Mouse (Mus musculus) macrophage (primary cell): ENCODE data around the gene Ptpn3. TPM values are rescaled to one million over a fixed set of nuclear protein-coding genes. Genes with fewer than 3 reads are reported as not detected.

Source experiments
- H3K27ac ChIP-seq: fragments of 350-480 bp; formaldehyde crosslinking; 2 replicates; pipeline ENCODE4 v1.9.0; 2021
- H3K36me3 ChIP-seq: fragments of 350-480 bp; formaldehyde crosslinking; 2 replicates; pipeline ENCODE4 v1.9.0; 2021; ENCODE audit errors: inconsistent target
- H3K4me3 ChIP-seq: fragments of 350-480 bp; formaldehyde crosslinking; 2 replicates; pipeline ENCODE4 v1.9.0; 2021; ENCODE audit errors: inconsistent target
- H3K79me2 ChIP-seq: fragments of 350-480 bp; formaldehyde crosslinking; 2 replicates; pipeline ENCODE4 v1.9.0; 2021; ENCODE audit errors: inconsistent target
- WGBS: methylation state at CpG from one replicate; pipeline ENCODE4 v1.1.7; 2026; ENCODE audit warnings: inconsistent platforms; ENCODE audit not compliant: missing documents; 5-methylcytosine and 5-hydroxymethylcytosine counted together
- polyA plus RNA-seq: library from polyadenylated mRNA; stranded (reverse); fragments of 250-400 nt; gene quantifications from 3 replicates; pipeline ENCODE4 v1.2.4, GENCODE M21; 2018; ENCODE audit warnings: inconsistent platforms

The Ptpn3 gene
- polyA plus RNA-seq, 1 experiment from 2014 or later: 0.09 TPM

DNA sequence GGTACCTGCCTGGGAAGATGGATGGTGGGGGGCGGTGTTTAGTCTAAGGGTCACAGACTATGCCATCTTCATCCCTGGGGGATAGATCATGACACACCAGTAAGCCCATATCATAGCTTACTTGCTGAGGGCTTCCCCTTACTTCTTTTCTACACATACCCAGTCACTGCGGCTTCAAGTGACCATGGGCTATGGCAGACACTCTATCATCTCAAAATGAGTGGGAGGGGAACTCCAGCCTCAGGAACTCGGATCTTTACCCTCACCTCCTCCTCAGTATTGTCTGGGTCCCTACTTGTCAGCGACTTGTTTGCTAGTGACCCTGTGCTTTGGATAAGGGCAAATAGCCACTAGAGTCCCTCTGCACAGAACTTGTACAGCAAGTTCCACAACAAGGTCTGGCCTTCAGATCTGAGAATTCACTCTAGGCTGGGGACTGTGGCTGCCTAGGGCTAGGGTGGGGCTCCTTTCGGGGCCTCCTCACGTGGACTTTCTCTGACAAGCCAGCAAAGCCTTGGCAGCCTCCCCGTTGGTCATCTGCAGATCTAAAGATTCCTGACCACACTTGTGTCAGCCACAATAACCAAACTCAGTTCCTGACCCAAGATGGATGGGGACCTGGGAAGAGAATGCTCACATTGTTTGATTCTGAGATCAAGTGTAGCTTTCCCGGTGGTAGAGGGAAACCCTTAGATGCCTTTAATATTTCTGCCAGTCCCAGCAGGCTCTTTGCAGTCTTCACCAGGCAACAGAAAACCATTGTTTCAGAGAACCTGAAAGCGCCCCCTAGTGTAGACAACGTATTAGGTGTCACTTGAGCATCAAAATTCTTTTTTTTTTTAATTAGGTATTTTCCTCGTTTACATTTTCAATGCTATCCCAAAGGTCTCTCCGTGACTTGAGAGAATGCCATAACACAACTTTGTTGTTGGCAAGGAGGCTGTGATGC, 134.4 kb downstream of the Ptpn3 start:
- H3K27ac ChIP-seq: no peak overlapping the region
- no peaks in the 10 kb centered on the region for H3K36me3 ChIP-seq
- no peak overlapping the region for H3K4me3 ChIP-seq
- 53% methylated on average over 12 of the region's 12 CpGs for WGBS
- no peaks in the 10 kb centered on the region for H3K79me2 ChIP-seq

DNA sequence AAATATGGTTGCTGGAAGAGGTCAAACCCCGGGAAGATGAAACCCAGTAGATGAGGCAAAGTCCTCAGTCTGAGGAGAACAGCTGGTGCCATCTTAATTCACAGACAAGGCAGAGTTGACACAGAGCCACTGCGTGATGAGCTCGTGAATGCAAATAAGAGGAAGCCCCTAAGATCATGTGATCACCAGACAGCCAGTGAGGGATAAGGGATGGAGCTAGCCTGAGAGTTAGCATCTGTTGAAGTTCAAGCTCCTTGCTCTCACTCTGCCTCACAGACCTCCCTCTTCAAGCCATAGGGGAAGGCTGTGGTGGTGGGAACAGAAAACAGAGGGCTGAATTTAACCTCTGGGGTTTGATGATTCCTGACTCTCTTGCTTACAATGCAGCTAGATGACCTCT, 136.0 kb downstream of the Ptpn3 start:
- 62% methylated on average over 3 of the region's 3 CpGs for WGBS
- Histone ChIP-seq H3K4me3 (no peak overlapping the region), H3K36me3 (no peaks in the 10 kb centered on the region), H3K79me2 (no peaks in the 10 kb centered on the region), H3K27ac (no peak overlapping the region)

DNA sequence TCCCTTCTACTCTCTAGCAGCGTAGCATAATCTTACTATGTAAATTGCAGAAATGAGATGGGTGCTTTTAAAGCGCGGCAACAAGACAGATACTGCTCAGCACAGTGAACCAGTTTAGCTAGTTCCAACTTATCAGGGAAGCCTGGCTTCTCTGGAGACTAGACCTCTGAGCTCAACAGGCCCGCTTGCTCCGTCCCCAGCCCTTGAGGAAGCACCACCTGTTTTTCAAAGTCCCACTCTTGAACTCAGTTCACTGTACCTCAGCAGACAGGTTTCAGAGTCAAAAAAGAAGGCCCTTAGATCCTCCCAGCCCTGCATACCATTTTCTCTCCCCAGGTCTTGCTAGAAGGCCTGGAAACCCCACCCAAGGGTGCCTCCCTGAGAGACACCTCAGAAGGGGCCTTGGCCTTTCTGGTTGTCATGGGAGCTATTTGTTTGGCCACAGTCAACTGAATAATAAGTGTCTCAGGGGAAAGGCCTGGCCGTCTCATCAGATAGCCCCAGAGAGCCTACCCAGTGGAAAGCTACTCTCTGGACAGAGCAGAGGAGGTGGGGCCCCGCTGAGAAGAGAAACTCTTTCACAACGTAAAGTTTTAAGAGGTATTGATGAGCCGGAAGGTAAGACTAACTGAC, 136.9 kb downstream of the Ptpn3 start:
- H3K27ac ChIP-seq: no peak overlapping the region
- 92% methylated on average over 9 of the region's 9 CpGs for WGBS

DNA sequence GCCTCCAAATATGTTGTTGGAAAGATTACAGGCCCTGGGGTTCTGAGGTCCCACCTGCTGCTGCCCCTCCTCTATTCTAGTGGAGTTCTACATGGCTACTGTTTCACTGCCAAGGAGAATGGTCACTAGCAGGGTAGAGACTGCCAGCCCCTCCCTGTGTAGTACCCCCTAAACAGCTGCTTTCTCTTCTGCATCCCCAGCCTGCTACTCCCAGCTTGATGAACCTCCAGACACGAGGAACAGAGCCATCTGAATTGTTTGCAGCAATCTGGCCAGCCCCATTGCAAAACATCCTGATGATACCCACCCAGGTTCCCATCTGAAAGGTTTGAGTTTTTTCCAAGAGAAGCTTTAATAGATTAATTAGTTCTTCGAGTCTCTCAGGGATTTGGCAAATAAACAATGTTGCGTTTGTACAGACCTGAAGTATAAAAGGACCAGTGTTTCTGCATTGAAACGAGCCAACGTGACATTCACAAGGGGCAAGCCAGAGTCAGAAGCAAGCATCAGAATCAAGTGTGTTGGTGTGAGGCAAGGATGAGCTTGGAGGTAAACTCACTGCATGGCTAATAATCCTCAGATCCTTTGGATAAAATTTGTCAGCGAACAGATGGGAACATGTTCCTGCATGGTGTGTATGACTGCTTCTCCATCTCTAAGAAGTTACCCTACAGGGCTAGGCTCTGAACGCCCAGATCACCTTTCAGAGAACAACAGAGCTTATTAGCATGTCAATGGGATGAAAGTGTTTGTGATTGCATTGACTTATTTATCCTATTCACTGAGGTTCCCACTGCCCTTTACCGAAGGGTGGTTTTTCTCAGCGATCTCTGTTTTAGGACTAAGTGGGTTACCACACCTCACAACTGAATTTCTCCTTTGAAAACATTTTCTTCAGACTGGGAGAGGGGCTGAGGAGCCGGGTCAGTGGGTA, 138.6 kb downstream of the Ptpn3 start:
- no peak overlapping the region for H3K27ac ChIP-seq

More for the DNA sequence above, 136.9 kb downstream of the Ptpn3 start:
- H3K36me3 ChIP-seq: no peaks in the 10 kb centered on the region
- no peak overlapping the region for H3K4me3 ChIP-seq
- no peaks in the 10 kb centered on the region for H3K79me2 ChIP-seq

DNA sequence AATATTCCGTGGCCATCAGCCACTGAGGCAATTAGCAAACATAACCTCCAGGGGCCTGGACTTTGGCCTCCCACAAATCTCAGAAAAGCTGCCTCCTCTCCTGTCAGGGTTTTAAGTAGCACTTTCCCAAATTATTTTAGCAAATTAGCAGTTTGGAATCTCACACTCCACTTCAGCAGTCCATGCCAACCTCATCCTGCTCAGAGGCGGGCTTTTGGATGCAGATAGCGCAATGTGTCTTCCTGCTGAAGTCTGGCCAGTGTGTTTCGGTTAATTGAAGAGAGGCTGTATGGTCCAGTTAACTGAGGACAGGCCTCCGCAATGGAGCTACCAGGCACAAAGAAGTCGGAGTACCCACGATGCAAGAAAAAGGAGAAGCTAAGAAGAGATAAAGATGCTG, 141.1 kb downstream of the Ptpn3 start:
- no peak overlapping the region for H3K4me3 ChIP-seq

More for the DNA sequence above, 138.6 kb downstream of the Ptpn3 start:
- H3K4me3 ChIP-seq: no peak overlapping the region
- H3K79me2 ChIP-seq: no peaks in the 10 kb centered on the region
- no peaks in the 10 kb centered on the region for H3K36me3 ChIP-seq
- 69% methylated on average over 10 of the region's 10 CpGs for WGBS

DNA sequence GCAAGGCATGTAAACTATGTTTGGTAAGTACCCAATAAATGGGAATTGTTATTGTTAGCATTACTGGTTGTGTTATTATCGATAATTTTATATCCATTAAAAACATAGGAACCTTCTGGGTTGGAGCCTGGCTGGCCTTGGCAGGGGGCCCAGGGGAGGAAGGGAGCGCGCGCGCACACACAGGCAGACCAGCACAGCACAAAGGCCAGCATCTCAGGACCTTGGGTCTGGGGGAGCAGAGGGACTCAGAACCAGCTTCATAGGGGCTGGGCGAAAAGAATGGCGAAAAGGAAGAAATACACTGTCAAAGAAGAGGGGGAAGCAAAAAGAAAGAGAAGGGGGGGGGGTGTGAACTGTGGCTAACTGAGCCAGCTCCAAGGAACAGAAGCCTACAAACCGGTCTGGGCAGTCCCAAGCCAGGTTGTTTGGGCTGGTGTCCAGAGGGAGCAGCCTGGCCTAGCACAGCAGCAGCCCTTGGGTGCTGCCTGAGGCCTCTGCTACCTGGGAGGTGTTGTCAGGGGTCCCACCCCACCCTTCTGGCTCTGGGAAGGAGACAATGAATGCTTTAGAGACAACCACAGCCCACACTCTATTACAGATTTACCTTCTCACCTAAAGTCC, 145.0 kb downstream of the Ptpn3 start:
- no peaks in the 10 kb centered on the region for H3K79me2 ChIP-seq
- H3K36me3 ChIP-seq: no peaks in the 10 kb centered on the region
- no peak overlapping the region for H3K4me3 ChIP-seq
- WGBS: 90% methylated on average over 6 of the region's 8 CpGs
- no peak overlapping the region for H3K27ac ChIP-seq

More for the DNA sequence above, 141.1 kb downstream of the Ptpn3 start:
- WGBS: 95% methylated on average over 7 of the region's 7 CpGs
- no peak overlapping the region for H3K27ac ChIP-seq
- no peaks in the 10 kb centered on the region for H3K36me3 ChIP-seq
- H3K79me2 ChIP-seq: no peaks in the 10 kb centered on the region

DNA sequence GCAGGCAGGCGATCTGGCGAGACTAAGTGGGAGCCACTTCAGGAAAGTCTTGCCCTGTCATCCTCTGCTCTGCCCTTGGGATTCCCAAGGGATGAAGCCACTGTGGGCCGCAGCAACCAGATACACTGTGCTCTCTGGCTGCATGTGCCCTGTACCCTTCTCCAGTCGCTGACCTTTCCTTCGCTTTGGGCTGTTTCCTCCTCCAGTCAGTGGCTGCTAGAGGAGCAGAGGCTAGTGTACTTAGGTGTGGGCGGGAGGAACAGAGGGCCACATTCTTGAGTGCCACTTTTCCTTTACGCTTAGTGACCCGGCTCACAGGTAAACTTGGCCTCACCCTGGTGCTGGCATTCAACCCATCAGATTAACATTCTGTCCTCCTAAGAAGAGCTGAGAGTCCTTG, 147.8 kb downstream of the Ptpn3 start:
- Histone ChIP-seq H3K36me3 (no peaks in the 10 kb centered on the region), H3K79me2 (no peaks in the 10 kb centered on the region), H3K4me3 (no peak overlapping the region), H3K27ac (no peak overlapping the region)
- 79% methylated on average over 8 of the region's 8 CpGs for WGBS

DNA sequence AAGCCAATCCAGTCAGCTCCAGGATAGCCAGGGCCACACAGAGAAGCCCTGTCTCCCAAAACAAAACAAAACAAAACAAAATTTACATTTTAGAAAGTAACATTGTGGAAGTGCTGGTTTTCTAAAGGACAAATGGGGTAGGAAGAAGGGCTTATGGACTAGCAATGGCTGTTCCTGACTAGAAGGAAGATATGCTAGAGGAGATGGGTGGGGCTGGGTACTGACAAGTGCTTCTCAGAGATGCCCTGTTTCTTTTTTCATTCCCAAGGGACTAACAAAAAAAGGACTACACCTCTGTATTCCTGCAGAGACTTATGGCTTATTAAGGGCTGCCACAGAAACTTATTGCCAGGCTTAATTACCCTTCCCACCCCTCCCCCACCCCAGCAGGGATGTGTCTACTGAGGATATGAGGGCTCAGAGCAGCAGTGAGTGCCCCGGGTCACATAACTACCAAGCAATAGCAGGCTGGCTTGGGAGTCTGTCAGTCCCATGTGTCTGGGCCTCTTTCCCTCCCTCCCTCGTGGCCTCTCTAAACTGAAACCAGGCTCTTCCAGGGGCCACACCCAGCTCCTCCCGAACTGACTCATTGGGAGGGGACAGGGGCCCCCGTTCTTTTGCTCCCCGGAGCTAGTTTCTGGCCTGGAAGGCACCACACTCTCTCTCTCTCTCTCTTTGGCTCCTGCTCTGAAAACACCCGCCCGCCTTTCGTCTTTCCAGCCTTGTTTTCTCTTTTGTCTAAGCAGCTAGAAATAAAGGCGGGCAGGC, 148.4 kb downstream of the Ptpn3 start:
- H3K36me3 ChIP-seq: no peaks in the 10 kb centered on the region
- WGBS: 47% methylated on average over 9 of the region's 9 CpGs
- no peaks in the 10 kb centered on the region for H3K79me2 ChIP-seq
- no peak overlapping the region for H3K4me3 ChIP-seq
- H3K27ac ChIP-seq: no peak overlapping the region

DNA sequence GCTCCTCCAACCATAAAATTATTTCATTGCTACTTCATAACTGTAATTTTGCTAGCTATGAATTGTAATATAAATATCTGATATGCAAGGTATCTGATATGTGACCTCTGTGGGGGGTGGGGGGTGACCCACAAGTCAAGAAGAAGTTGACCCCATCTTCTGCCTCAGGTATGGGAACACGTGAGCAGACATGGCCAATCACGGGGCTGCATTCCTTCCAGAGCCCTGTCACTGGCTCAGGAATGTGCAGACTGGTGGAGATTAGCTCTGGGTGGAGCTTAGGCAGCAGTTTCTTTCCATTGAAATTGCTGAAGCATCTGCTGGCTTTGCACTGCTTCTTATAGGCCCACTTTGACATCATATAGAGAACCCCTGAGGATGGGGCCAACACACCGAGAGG, 153.5 kb downstream of the Ptpn3 start:
- H3K79me2 ChIP-seq: no peaks in the 10 kb centered on the region
- no peak overlapping the region for H3K4me3 ChIP-seq
- no peaks in the 10 kb centered on the region for H3K36me3 ChIP-seq
- 85% methylated on average over 3 of the region's 3 CpGs for WGBS
- H3K27ac ChIP-seq: no peak overlapping the region

DNA sequence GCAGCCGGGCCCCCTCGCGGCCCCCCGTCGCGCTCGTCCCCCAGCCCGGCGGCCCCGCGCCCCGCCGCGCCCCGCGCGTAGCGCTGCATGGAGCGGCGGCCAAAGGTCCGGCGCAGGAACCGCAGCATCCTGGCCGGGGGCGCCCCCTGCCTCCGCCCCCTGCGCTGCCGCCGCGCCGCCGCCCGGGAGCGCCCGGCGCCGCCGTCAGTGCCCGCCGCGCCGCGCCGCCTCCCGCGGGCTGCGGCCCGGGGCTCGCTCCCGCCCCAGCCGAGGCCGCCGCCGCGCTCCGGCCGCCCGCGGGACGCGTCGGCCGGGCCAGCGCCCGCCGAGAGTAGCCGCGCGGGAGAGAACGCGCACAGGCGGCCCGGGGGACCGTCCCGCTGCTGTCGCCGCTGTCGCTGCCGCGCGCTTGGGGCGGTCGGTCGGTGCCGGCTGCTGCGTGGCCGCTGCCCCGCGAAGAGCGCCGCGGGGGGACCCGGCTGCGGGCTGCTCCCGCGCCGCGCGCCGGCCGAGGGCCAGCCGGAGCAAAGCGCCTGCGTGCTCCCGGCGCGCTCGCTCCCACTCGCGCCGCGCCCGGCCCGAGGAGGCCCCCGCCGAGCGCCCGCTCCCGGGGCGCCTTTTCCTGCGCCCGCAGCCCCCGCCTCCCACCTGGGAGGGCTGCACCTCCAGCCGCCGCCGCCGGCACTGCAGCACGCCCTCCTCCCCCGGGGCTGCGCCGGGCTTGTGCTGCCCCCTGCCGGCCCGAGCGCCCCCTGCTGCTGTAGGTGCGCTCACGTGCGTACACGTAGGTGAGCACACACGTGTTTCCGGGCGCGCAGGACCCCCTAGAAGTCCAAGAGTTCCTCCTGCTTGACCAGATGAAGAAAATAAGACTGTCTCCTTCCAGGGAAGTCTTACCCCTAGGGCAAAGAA, 158.4 kb downstream of the Ptpn3 start, which contains the start of gene Epb41l4b:
Gene Epb41l4b, minus strand, starts transcription at position 412 of the 912 bp plus-strand sequence.
- Histone ChIP-seq H3K4me3 (no peak within 1 kb of the TSS), H3K79me2 (no peaks in the 10 kb centered on the region), H3K36me3 (no peaks in the 10 kb centered on the region), H3K27ac (no peak within 1 kb of the TSS)
- under 1% methylated on average over 77 of the region's 142 CpGs for WGBS

DNA sequence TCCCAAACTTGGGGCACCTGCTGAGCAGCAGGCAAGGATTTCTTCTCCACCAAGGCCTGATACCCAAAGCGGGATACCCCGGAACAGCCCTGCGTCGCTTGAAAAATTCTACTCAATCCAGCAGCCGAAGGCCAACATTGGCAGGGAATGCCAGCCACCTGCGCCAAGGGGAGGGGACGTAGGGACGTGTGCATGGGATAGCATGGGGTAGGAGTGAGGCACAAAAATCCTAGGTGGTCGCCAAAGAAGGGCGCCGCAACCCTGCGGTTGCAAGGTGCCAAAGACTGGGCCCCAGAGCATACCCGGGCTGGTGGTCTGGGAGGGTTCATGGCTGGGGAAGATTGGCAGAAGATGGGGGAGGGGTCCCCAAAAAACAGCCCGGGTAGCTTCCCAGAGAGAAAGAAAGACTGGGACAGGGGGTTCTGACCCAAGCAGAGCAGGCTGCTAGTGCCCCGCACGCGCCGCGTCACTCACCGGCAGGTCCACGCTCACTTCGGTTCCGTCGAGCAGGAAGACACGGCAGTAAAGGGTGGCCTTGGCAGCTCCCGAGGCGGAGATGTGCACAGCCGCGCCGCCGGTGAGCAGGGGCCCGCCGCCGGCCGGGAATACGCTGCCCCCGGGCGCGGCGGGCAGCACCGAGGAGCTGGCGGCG, 159.1 kb downstream of the Ptpn3 start:
- no peaks in the 10 kb centered on the region for H3K36me3 ChIP-seq
- H3K4me3 ChIP-seq: no peak overlapping the region
- no peak overlapping the region for H3K27ac ChIP-seq
- WGBS: 3% methylated on average over 43 of the region's 43 CpGs
- no peaks in the 10 kb centered on the region for H3K79me2 ChIP-seq

DNA sequence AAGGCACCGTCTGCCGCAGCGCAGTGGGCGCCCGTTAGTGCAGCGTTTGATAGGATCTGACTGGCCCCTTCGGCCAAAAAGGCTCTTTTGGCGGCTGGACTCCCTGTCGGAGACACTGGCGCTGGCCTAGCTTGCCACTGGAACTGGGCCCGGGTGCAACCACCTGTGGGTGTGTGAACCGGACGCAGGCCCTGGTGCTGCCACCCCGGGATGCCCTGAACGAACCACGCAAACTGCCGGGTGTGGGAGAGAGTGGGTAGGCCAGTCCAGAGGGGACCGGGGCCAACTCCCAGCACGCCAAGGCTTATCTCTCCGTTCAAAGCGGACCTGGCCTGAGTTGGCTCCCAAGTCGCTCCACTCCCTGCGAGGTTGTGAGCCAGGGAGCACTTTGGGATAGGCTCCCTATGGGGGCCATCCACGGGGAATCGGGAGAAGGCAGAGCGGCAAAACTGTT, 159.7 kb downstream of the Ptpn3 start:
- Histone ChIP-seq H3K79me2 (no peaks in the 10 kb centered on the region), H3K27ac (no peak overlapping the region), H3K4me3 (no peak overlapping the region), H3K36me3 (no peaks in the 10 kb centered on the region)
- WGBS: 5% methylated on average over 26 of the region's 26 CpGs
